Mouse (Mus musculus): ENCODE results near the gene Eif2b2. TPM values are rescaled to one million over a fixed set of nuclear protein-coding genes. Genes with fewer than 3 reads are reported as not detected.

Gene Eif2b2
- polyA plus RNA-seq, 1 experiment = 58.0 TPM

GRCm38 (mm10) chr12:85219905-85220290 is 617 bp downstream of the Eif2b2 start:
- H3K27me3 ChIP-seq (ENCODE audit: control insufficient read depth, insufficient read depth, low read length, poor library complexity, severe bottlenecking) = no peaks in the 10 kb centered on the region
- H3K36me3 ChIP-seq (ENCODE audit: control insufficient read depth, insufficient read depth, low read length, poor library complexity, severe bottlenecking) = peaks cover 11% of the 10 kb centered on the region
- no peak overlapping the region for H3K27ac ChIP-seq (ENCODE audit: insufficient read depth, low read length)

GRCm38 (mm10) chr12:85227227-85227626 is 7.9 kb downstream of the Eif2b2 start:
- TF ChIP-seq CTCF (IDR thresholded peaks at IDR 0.05; ENCODE audit: low read depth, low read length) (no peak), EP300 (IDR thresholded peaks at IDR 0.05; ENCODE audit: insufficient read depth, low read depth, low read length) (no peak), POLR2A (IDR thresholded peaks at IDR 0.05; ENCODE audit: insufficient read depth, low read length) (no peak)
- no peak overlapping the region for H3K27ac ChIP-seq (ENCODE audit: insufficient read depth, low read length)
- H3K4me1 ChIP-seq (ENCODE audit: control insufficient read depth, insufficient read depth, low read length) = no peaks in the 10 kb centered on the region
- peaks cover 19% of the 10 kb centered on the region for H3K36me3 ChIP-seq (ENCODE audit: control insufficient read depth, insufficient read depth, low read length, poor library complexity, severe bottlenecking)
- H3K9ac ChIP-seq (ENCODE audit: low read depth, poor library complexity, severe bottlenecking) = no peak overlapping the region
- H3K9me3 ChIP-seq (replicated peaks; ENCODE audit: control insufficient read depth, insufficient read depth, low read length, poor library complexity, severe bottlenecking) = no peaks in the 10 kb centered on the region
- no peak overlapping the region for H3K4me3 ChIP-seq (ENCODE audit: low read depth, low read length)
- H3K27me3 ChIP-seq (ENCODE audit: control insufficient read depth, insufficient read depth, low read length, poor library complexity, severe bottlenecking) = no peaks in the 10 kb centered on the region

More at GRCm38 (mm10) chr12:85219905-85220290, 617 bp downstream of the Eif2b2 start:
- peak overlapping the region; percentile 88 for H3K4me3 ChIP-seq (ENCODE audit: low read depth, low read length)
- no peaks in the 10 kb centered on the region for H3K4me1 ChIP-seq (ENCODE audit: control insufficient read depth, insufficient read depth, low read length)
- peak overlapping the region; percentile 72 for H3K9ac ChIP-seq (ENCODE audit: low read depth, poor library complexity, severe bottlenecking)
- no peak for TF ChIP-seq POLR2A (IDR thresholded peaks at IDR 0.05; ENCODE audit: insufficient read depth, low read length)
- TF ChIP-seq EP300 (IDR thresholded peaks at IDR 0.05; ENCODE audit: insufficient read depth, low read depth, low read length) = no peak
- no peak for TF ChIP-seq CTCF (IDR thresholded peaks at IDR 0.05; ENCODE audit: low read depth, low read length)
- H3K9me3 ChIP-seq (replicated peaks; ENCODE audit: control insufficient read depth, insufficient read depth, low read length, poor library complexity, severe bottlenecking) = no peaks in the 10 kb centered on the region

- no peaks in the 10 kb centered on the region for H3K9me3 ChIP-seq (replicated peaks; ENCODE audit: control insufficient read depth, insufficient read depth, low read length, poor library complexity, severe bottlenecking)
- no peaks in the 10 kb centered on the region for H3K4me1 ChIP-seq (ENCODE audit: control insufficient read depth, insufficient read depth, low read length)
- no peak overlapping the region for H3K9ac ChIP-seq (ENCODE audit: low read depth, poor library complexity, severe bottlenecking)
- H3K4me3 ChIP-seq (ENCODE audit: low read depth, low read length) = no peak overlapping the region
- no peak for TF ChIP-seq EP300 (IDR thresholded peaks at IDR 0.05; ENCODE audit: insufficient read depth, low read depth, low read length)
- H3K27me3 ChIP-seq (ENCODE audit: control insufficient read depth, insufficient read depth, low read length, poor library complexity, severe bottlenecking) = no peaks in the 10 kb centered on the region
- H3K36me3 ChIP-seq (ENCODE audit: control insufficient read depth, insufficient read depth, low read length, poor library complexity, severe bottlenecking) = peaks cover 13% of the 10 kb centered on the region; the same call in 1 of the 2 replicates
- H3K27ac ChIP-seq (ENCODE audit: insufficient read depth, low read length) = no peak overlapping the region
These were observed 8.8 kb downstream of the Eif2b2 start for GRCm38 (mm10) chr12:85227876-85228599.

GRCm38 (mm10) chr12:85233376-85234358 is 14.4 kb downstream of the Eif2b2 start:
- Histone ChIP-seq H3K36me3 (ENCODE audit: control insufficient read depth, insufficient read depth, low read length, poor library complexity, severe bottlenecking) (no peaks in the 10 kb centered on the region; the same call in 1 of the 2 replicates), H3K9me3 (replicated peaks; ENCODE audit: control insufficient read depth, insufficient read depth, low read length, poor library complexity, severe bottlenecking) (no peaks in the 10 kb centered on the region), H3K4me3 (ENCODE audit: low read depth, low read length) (no peak overlapping the region), H3K27me3 (ENCODE audit: control insufficient read depth, insufficient read depth, low read length, poor library complexity, severe bottlenecking) (no peaks in the 10 kb centered on the region), H3K9ac (ENCODE audit: low read depth, poor library complexity, severe bottlenecking) (no peak overlapping the region), H3K27ac (ENCODE audit: insufficient read depth, low read length) (no peak overlapping the region), H3K4me1 (ENCODE audit: control insufficient read depth, insufficient read depth, low read length) (no peaks in the 10 kb centered on the region)
- TF ChIP-seq EP300 (IDR thresholded peaks at IDR 0.05; ENCODE audit: insufficient read depth, low read depth, low read length) = no peak
- TF ChIP-seq CTCF (IDR thresholded peaks at IDR 0.05; ENCODE audit: low read depth, low read length) = no peak
- no peak for TF ChIP-seq POLR2A (IDR thresholded peaks at IDR 0.05; ENCODE audit: insufficient read depth, low read length)

GRCm38 (mm10) chr12:85237553-85237952 is 18.3 kb downstream of the Eif2b2 start:
- no peaks in the 10 kb centered on the region for H3K9me3 ChIP-seq (replicated peaks; ENCODE audit: control insufficient read depth, insufficient read depth, low read length, poor library complexity, severe bottlenecking)
- H3K27me3 ChIP-seq (ENCODE audit: control insufficient read depth, insufficient read depth, low read length, poor library complexity, severe bottlenecking) = no peaks in the 10 kb centered on the region
- H3K4me3 ChIP-seq (ENCODE audit: low read depth, low read length) = no peak overlapping the region
- H3K27ac ChIP-seq (ENCODE audit: insufficient read depth, low read length) = no peak overlapping the region
- H3K9ac ChIP-seq (ENCODE audit: low read depth, poor library complexity, severe bottlenecking) = no peak overlapping the region
- no peak for TF ChIP-seq CTCF (IDR thresholded peaks at IDR 0.05; ENCODE audit: low read depth, low read length)
- TF ChIP-seq EP300 (IDR thresholded peaks at IDR 0.05; ENCODE audit: insufficient read depth, low read depth, low read length) = no peak
- TF ChIP-seq POLR2A (IDR thresholded peaks at IDR 0.05; ENCODE audit: insufficient read depth, low read length) = no peak
- H3K36me3 ChIP-seq (ENCODE audit: control insufficient read depth, insufficient read depth, low read length, poor library complexity, severe bottlenecking) = no peaks in the 10 kb centered on the region; the same call in 1 of the 2 replicates
- H3K4me1 ChIP-seq (ENCODE audit: control insufficient read depth, insufficient read depth, low read length) = no peaks in the 10 kb centered on the region

Measured in ES-Bruce4 (cell line).